Mouse (Mus musculus): ENCODE results near the gene Mmp9. TPM values are rescaled to one million over a fixed set of nuclear protein-coding genes. Genes with fewer than 3 reads are reported as not detected.
A peak's percentile ranks its signal among the peaks of the same experiment; 100 is the strongest.

The Mmp9 gene
- polyA plus RNA-seq, 1 experiment: 32.8 TPM

DNA sequence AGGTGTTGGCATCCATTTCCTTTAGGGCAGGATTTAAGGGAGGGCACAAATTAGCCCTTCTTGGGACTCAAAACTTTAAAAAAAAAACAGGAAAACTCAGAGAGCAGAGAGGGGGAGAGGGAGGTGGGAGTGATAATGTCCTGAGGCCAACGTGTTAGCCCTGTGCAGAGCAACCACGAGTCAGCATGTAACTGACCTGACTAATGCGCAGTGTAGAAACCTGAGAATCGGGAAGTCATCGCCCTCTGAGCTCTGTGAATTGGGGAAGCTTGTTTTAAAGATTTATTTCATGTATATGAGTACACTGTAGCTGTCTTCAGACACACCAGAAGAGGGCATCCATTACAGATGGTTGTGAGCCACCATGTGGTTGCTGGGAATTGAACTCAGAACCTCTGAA is 23.8 kb upstream of the Mmp9 start:
- no peak for DNase-seq (ENCODE audit: low read depth)
- no peak for TF ChIP-seq CTCF (IDR thresholded peaks at IDR 0.05; ENCODE audit: borderline replicate concordance, extremely low read depth, insufficient read depth, insufficient read length)
- TF ChIP-seq POLR2A (IDR thresholded peaks at IDR 0.05; ENCODE audit: borderline replicate concordance, extremely low read depth, insufficient read depth, insufficient read length, poor library complexity, severe bottlenecking): no peak

- DNase-seq (ENCODE audit: low read depth): no peak
- TF ChIP-seq POLR2A (IDR thresholded peaks at IDR 0.05; ENCODE audit: borderline replicate concordance, extremely low read depth, insufficient read depth, insufficient read length, poor library complexity, severe bottlenecking): no peak
- no peak for TF ChIP-seq CTCF (IDR thresholded peaks at IDR 0.05; ENCODE audit: borderline replicate concordance, extremely low read depth, insufficient read depth, insufficient read length)
Observed at GRCm38 (mm10) chr2:164917371-164917770, 23.2 kb upstream of the Mmp9 start.

DNA sequence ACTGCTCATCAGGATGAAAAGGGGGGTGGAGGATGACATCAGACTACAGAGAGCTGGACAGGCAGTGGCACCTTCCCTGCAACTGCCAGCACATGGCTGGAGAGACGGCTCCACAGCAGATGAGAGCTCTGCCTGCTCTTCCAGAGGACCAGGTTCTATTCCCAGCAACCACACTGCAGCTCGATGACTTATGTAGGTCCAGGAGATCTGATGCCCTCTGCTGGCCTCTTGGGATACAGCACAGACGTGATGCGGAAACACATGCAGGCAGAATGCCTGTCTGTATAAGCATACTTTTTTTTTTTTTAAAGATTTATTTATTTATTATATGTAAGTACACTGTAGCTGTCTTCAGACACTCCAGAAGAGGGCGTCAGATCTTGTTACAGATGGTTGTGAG is 22.3 kb upstream of the Mmp9 start:
- peak; percentile 58 for DNase-seq (ENCODE audit: low read depth)
- TF ChIP-seq POLR2A (IDR thresholded peaks at IDR 0.05; ENCODE audit: borderline replicate concordance, extremely low read depth, insufficient read depth, insufficient read length, poor library complexity, severe bottlenecking) (no peak), CTCF (IDR thresholded peaks at IDR 0.05; ENCODE audit: borderline replicate concordance, extremely low read depth, insufficient read depth, insufficient read length) (peak; percentile 63)

DNA sequence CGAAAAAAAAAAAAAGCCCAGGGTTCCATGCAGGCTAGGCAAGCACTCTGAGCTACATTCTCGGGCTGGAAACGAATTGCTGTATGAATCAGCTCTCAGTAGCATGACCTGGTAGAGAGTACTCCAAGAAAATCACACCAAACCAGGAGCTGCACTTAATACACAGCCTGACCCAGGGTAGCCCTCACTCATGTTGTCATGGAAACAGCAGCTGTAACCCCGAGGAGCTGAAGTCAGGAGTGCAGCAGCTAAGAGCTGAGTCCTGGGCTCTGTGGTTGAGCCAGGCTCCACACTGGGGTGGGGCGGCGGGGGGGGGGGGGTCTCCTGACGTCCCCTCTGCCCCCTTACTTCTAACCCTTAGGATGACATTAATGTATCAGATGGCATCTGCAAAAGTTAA is 18.6 kb upstream of the Mmp9 start:
- peak; percentile 38 for DNase-seq (ENCODE audit: low read depth)
- TF ChIP-seq POLR2A (IDR thresholded peaks at IDR 0.05; ENCODE audit: borderline replicate concordance, extremely low read depth, insufficient read depth, insufficient read length, poor library complexity, severe bottlenecking) (no peak), CTCF (IDR thresholded peaks at IDR 0.05; ENCODE audit: borderline replicate concordance, extremely low read depth, insufficient read depth, insufficient read length) (no peak)

DNA sequence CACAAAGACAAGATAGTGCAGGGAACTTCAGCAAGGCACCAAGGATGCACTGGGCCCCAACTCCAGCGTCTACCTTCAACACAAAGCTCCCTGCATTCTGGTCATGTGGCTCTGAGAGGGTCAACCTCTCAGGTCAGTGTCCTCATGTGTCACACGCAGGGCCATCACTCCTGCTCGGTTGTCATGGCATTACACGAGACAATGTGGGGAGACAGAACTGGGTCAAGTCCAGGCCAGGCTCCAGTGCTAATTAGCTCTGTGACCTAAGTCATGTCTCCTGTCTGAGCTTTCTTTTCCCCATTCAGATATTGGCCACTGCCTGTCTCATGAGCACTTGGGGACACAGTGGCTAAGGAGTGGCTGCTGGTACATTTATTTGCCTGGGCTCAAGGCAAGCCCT is 17.3 kb upstream of the Mmp9 start:
- no peak for TF ChIP-seq POLR2A (IDR thresholded peaks at IDR 0.05; ENCODE audit: borderline replicate concordance, extremely low read depth, insufficient read depth, insufficient read length, poor library complexity, severe bottlenecking)
- TF ChIP-seq CTCF (IDR thresholded peaks at IDR 0.05; ENCODE audit: borderline replicate concordance, extremely low read depth, insufficient read depth, insufficient read length): no peak
- DNase-seq (ENCODE audit: low read depth): no peak

DNA sequence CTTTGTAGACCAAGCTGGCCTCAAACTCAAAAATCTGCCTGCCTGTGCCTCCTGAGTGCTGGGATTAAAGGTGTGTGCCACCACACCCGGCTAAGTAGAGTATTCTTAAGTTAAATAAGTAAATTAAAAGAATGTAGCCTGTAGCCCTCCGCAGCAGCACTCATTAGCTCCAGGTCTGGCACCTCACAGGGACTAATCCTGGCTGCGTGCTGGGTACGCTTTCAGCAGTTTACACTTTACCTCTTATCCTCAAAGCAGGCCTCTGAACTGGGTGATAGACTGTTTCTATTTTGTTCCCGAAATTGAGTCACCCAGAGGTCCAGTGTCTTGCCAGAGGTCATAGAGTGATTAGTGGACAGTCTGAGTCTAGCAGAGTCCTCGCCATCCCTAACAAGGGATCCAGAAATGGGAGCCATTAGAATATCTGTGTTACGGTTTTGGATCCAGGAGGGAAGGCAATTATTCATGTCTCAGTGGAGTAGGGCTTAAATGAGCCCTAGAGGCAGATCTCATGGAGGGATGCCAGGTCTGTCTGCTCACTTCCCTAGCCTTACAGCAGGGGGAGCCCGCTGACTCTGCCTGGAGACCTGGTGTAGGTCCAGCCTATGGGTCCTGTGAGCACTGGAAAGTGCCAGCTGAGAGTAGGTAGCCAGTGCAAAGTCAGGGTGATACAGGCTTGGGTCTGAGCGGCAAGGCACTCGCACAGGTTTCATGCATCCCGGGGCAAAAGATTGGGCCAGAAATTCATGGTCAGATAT is 16.3 kb upstream of the Mmp9 start:
- peak; percentile 93 for DNase-seq (ENCODE audit: low read depth)
- TF ChIP-seq POLR2A (IDR thresholded peaks at IDR 0.05; ENCODE audit: borderline replicate concordance, extremely low read depth, insufficient read depth, insufficient read length, poor library complexity, severe bottlenecking): no peak
- peak; percentile 90 for TF ChIP-seq CTCF (IDR thresholded peaks at IDR 0.05; ENCODE audit: borderline replicate concordance, extremely low read depth, insufficient read depth, insufficient read length)

DNA sequence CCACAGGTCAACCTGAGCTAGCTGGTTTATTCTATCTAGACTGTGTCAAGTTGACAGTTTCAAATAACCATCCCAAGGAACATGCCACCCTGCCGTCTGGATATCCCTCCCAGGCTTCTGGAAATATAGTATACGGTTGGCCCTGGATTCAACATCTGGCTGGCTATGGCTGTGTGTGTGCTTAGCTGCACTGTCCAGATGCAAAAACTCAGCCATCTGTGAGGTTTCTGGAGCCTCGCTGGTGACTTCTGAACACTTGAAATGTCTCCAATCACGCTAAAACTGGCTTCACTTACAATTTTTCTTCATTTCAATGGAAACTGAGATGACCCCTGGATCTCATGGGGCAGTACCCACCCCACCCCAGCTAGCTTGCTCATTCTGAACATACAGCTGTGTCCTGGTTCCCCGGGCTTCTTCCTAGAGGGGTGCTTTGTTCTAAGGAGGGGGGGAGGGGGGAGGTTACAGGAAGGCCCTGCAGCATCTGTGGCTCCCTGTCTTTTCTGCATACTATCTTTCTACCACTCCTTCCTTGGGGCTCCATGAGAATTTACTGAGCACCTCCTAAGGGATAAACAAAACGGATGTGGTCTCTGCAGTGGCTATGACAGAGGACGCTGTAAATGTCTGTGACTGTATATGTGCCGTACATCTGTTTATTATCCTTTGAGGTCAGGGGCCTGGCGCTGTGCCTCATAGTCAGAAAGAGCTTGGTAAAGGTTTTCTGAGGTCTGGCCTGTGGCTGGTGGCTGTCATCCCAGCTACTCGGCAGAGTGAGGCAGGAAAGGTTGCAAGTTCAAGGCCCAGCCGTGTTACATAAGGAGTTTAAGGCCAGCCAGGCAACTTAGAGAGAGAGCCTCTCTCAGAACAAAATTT is 9.6 kb upstream of the Mmp9 start:
- no peak for DNase-seq (ENCODE audit: low read depth)
- TF ChIP-seq POLR2A (IDR thresholded peaks at IDR 0.05; ENCODE audit: borderline replicate concordance, extremely low read depth, insufficient read depth, insufficient read length, poor library complexity, severe bottlenecking) (no peak), CTCF (IDR thresholded peaks at IDR 0.05; ENCODE audit: borderline replicate concordance, extremely low read depth, insufficient read depth, insufficient read length) (no peak)

DNA sequence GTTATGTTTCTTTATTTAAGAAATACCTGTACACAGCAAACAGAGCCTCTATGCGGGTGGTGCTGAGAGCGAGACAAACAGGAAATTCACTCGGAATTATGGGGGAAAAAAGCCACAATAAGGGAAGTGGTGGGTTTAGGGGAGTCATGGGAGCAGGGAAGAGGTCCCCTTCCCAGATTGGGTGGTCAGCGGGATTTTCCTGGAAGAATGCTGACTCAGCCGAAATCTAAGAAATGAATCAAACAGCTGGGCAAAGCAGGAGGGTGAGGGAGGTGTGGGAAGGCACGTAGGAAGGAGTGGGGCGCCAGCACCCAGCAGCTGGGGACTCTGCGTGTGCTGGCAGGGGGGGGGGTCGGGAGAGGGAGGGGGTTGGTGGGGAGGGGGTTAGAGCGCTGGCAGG is 7.0 kb upstream of the Mmp9 start:
- no peak for DNase-seq (ENCODE audit: low read depth)
- no peak for TF ChIP-seq POLR2A (IDR thresholded peaks at IDR 0.05; ENCODE audit: borderline replicate concordance, extremely low read depth, insufficient read depth, insufficient read length, poor library complexity, severe bottlenecking)
- no peak for TF ChIP-seq CTCF (IDR thresholded peaks at IDR 0.05; ENCODE audit: borderline replicate concordance, extremely low read depth, insufficient read depth, insufficient read length)

- TF ChIP-seq CTCF (IDR thresholded peaks at IDR 0.05; ENCODE audit: borderline replicate concordance, extremely low read depth, insufficient read depth, insufficient read length) (no peak), POLR2A (IDR thresholded peaks at IDR 0.05; ENCODE audit: borderline replicate concordance, extremely low read depth, insufficient read depth, insufficient read length, poor library complexity, severe bottlenecking) (no peak)
- DNase-seq (ENCODE audit: low read depth): no peak
Observed at GRCm38 (mm10) chr2:164935991-164936390, 4.6 kb upstream of the Mmp9 start.

DNA sequence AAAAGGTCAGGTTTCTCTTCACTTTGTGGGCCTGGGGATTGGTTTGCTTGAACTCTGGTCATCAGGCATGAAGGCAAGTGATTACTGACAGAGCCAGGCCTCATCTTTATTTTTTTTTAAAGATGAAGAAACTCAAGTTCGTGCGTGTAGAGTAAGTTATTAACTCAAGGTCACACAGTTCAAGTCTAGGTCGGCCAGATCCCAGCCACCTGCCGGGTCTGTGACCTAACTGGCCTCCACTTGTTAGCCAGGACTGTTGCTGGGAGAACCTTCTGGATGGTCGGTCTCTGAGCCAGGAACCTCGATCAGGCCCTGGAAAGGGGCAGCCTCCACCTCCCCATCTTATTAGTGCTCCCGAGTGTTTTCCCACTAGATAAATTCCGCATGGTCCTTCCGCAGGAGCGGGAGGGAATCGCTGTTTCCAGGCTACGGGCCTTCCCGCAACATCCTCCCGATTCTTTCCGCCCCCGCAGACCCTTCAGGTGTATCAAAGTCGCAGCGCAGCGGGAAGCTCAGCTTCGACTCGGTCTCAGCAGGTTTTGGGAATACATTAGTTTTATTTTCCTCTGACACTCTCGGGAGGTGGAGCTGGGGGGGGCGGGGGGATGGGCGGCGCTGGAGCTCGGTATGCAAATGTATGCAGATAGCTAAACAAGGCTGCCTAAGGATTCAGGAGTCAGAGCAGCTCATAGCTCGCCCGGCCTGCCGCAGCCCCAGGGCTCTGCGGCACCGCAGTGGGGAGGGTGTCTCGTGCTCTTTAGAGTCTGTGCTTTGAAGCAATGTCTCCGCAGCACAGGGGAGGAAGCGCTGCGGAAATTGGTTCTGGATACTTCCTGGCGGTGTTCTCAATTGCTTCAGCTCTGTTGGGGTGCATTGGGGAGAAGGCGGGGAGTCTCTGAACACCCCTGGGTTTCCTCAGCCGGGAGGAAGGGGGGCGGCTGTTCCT is 2.2 kb upstream of the Mmp9 start:
- DNase-seq (ENCODE audit: low read depth): peak; percentile 88
- TF ChIP-seq CTCF (IDR thresholded peaks at IDR 0.05; ENCODE audit: borderline replicate concordance, extremely low read depth, insufficient read depth, insufficient read length) (no peak), POLR2A (IDR thresholded peaks at IDR 0.05; ENCODE audit: borderline replicate concordance, extremely low read depth, insufficient read depth, insufficient read length, poor library complexity, severe bottlenecking) (peak; percentile 24; the same call in 1 of the 2 replicates)

Data from brain, embryonic 14.5 days (tissue).